Mouse (Mus musculus): ENCODE measurements at regions not wholly inside any gene's neighbourhood (a gene's known extent, or its start where the extent isn't known, plus 50 kb on each side); places are given as distances from the start of the nearest gene placed in this dataset.

- CTCF ChIA-PET = no interaction called here
These were observed 132.4 kb downstream of the Npr3 start for GRCm38 (mm10) chr15:11774717-11775116.

GRCm38 (mm10) chr15:11770596-11770995 is 136.5 kb downstream of the Npr3 start:
- CTCF ChIA-PET = no interaction called here

GRCm38 (mm10) chr15:11757963-11758362 is 149.1 kb downstream of the Npr3 start:
- CTCF ChIA-PET = no interaction called here

GRCm38 (mm10) chr15:11756786-11757185 is 150.3 kb downstream of the Npr3 start:
- CTCF ChIA-PET = no interaction called here

GRCm38 (mm10) chr15:11753216-11753615 is 153.9 kb downstream of the Npr3 start:
- CTCF ChIA-PET = no interaction called here

GRCm38 (mm10) chr15:11750893-11751292 is 156.2 kb downstream of the Npr3 start:
- CTCF ChIA-PET = no interaction called here

- CTCF ChIA-PET = no interaction called here
These were observed 157.6 kb downstream of the Npr3 start for GRCm38 (mm10) chr15:11749509-11749908.

GRCm38 (mm10) chr15:11748306-11748705 is 158.8 kb downstream of the Npr3 start:
- CTCF ChIA-PET = no interaction called here

GRCm38 (mm10) chr15:11746754-11747153 is 160.3 kb downstream of the Npr3 start:
- CTCF ChIA-PET = no interaction called here

GRCm38 (mm10) chr15:11745629-11746372 is 161.3 kb downstream of the Npr3 start:
- CTCF ChIA-PET = no interaction called here

- CTCF ChIA-PET = no interaction called here
These were observed 162.2 kb downstream of the Npr3 start for GRCm38 (mm10) chr15:11744903-11745302.

- CTCF ChIA-PET = no interaction called here
These were observed 162.8 kb downstream of the Npr3 start for GRCm38 (mm10) chr15:11744296-11744695.

- CTCF ChIA-PET = no interaction called here
These were observed 164.3 kb downstream of the Npr3 start for GRCm38 (mm10) chr15:11742820-11743219.

GRCm38 (mm10) chr15:11742346-11742729 is 164.7 kb downstream of the Npr3 start:
- CTCF ChIA-PET = no interaction called here

GRCm38 (mm10) chr15:11741598-11742345 is 165.3 kb downstream of the Npr3 start:
- CTCF ChIA-PET = interaction anchor here (0.7 kb wide), 1 partner anchor 310 kb away, joined by 3 read pairs; no protein-coding TSS in a partner anchor

GRCm38 (mm10) chr15:11737436-11738000 is 169.6 kb downstream of the Npr3 start:
- CTCF ChIA-PET = no interaction called here

GRCm38 (mm10) chr15:11734639-11735265 is 172.3 kb downstream of the Npr3 start:
- CTCF ChIA-PET = no interaction called here

- CTCF ChIA-PET = no interaction called here
These were observed 177.7 kb downstream of the Npr3 start for GRCm38 (mm10) chr15:11729381-11729780.

GRCm38 (mm10) chr15:11725620-11726530 is 181.2 kb downstream of the Npr3 start:
- CTCF ChIA-PET = no interaction called here

GRCm38 (mm10) chr15:11720645-11721044 is 186.4 kb downstream of the Npr3 start:
- CTCF ChIA-PET = no interaction called here

- CTCF ChIA-PET = no interaction called here
These were observed 190.8 kb downstream of the Npr3 start for GRCm38 (mm10) chr15:11716168-11716842.

Data from spleen, embryonic (tissue).